Mouse (Mus musculus) neural tube, embryonic 13.5 days (tissue): Measurements from ENCODE around the gene Mrs2. TPM values are rescaled to one million over a fixed set of nuclear protein-coding genes. Genes with fewer than 3 reads are reported as not detected.
"Not testable (repeated sequence)": the region's sequence is repeated elsewhere in the genome, so short reads cannot be mapped to it uniquely, and the experiment has no call there.

Experiments
- ATAC-seq: fragments of 200-750 bp; cut with Nextera tagmentation; 2 replicates; pipeline ENCODE4 v1.8.0; 2017; ENCODE audit warnings: low read depth, mild to moderate bottlenecking, moderate TSS enrichment, moderate library complexity
- H3K27ac ChIP-seq: fragments of 300-500 bp; sonication (generic); replicated peaks from 2 replicates; pipeline ENCODE4 v1.5.1; 2015; ENCODE audit warnings: moderate library complexity, mild to moderate bottlenecking, inconsistent platforms
- H3K27me3 ChIP-seq: fragments of 300-500 bp; sonication (generic); 2 replicates; pipeline ENCODE4 v1.6.1; 2015; ENCODE audit warnings: mild to moderate bottlenecking, inconsistent platforms
- H3K36me3 ChIP-seq: fragments of 300-500 bp; sonication (generic); 2 replicates; pipeline ENCODE4 v1.6.1; 2015; ENCODE audit warnings: mild to moderate bottlenecking, inconsistent platforms
- H3K4me1 ChIP-seq: fragments of 300-500 bp; sonication (generic); replicated peaks from 2 replicates; pipeline ENCODE4 v1.6.1; 2015; ENCODE audit warnings: inconsistent platforms
- H3K4me2 ChIP-seq: fragments of 300-500 bp; sonication (generic); 2 replicates; pipeline ENCODE4 v1.6.1; 2015; ENCODE audit warnings: inconsistent platforms, mild to moderate bottlenecking, moderate library complexity
- H3K4me3 ChIP-seq: fragments of 300-500 bp; sonication (generic); 2 replicates; pipeline ENCODE4 v1.5.1; 2015; ENCODE audit warnings: mild to moderate bottlenecking, inconsistent platforms
- H3K9ac ChIP-seq: fragments of 300-500 bp; sonication (generic); 2 replicates; pipeline ENCODE4 v1.6.1; 2015; ENCODE audit warnings: moderate library complexity, mild to moderate bottlenecking, inconsistent platforms
- H3K9me3 ChIP-seq: fragments of 300-500 bp; sonication (generic); 2 replicates; pipeline ENCODE4 v1.6.1; 2016; ENCODE audit warnings: inconsistent platforms
- WGBS: fragments of 180-500 bp; shearing (Covaris S2); methylation state at CpG from one replicate; pipeline ENCODE4 v1.1.7; 2015; 5-methylcytosine and 5-hydroxymethylcytosine counted together
- polyA plus RNA-seq: library from polyadenylated mRNA; unstranded; fragments of >200 nt; fragmentation: Nextera tagmentation; extraction: Ambion mirVana; gene quantifications from 2 replicates; pipeline ENCODE4 v1.2.1, GENCODE M21; 2015

The Mrs2 gene
- polyA plus RNA-seq, 1 experiment from 2014 or later: 16.7 TPM

DNA sequence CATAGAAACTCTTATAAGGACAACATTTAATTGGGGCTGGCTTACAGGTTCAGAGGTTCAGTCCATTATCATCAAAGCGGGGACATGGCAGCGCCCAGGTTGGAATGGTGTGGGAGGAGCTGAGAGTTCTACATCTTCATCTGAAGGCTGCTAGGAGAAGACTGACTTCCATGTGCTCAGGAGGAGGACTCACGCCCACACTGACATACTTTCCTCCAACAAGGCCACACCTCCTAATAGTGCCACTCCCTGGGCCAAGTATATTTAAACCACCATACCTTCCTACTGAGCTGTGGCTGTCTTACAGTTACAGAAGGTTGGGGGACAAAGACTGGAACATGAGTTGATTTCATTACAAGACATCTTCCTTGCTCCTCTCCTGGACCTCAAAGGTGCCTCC lies 48.4 kb downstream of the Mrs2 start:
- not testable (repeated sequence) for H3K9me3 ChIP-seq, H3K27me3 ChIP-seq, H3K4me1 ChIP-seq, H3K4me2 ChIP-seq, ATAC-seq, H3K4me3 ChIP-seq, H3K36me3 ChIP-seq, H3K9ac ChIP-seq, H3K27ac ChIP-seq
- WGBS: 89% methylated on average over 3 of the region's 3 CpGs

DNA sequence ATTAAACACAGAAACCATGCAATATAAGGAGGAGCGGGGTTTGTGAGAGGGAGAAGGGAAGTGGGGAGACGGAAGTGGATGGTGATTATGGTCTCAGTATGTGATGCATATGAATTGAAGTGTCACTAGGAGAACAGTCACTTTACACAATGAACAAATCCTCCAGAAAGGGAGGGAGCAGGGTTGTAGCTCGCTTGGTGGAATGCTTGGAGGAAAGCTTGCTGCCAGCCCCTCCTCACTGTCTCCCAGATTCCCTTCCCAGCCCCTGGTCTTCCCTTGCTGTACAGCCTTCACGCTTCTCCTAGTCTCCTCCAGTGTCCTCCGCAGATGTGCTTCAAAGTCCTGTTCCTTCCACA lies 54.4 kb downstream of the Mrs2 start:
- H3K27me3 ChIP-seq: no peaks in the 10 kb centered on the region
- peaks cover 6% of the 10 kb centered on the region for H3K4me1 ChIP-seq
- no peaks in the 10 kb centered on the region for H3K36me3 ChIP-seq
- no peak overlapping the region for H3K27ac ChIP-seq
- H3K4me3 ChIP-seq: peak overlapping the region; percentile 32
- ATAC-seq: no peak
- WGBS: 32% methylated on average over 5 of the region's 5 CpGs
- peak overlapping the region; percentile 54 for H3K4me2 ChIP-seq
- peak overlapping the region; percentile 49 for H3K9ac ChIP-seq
- H3K9me3 ChIP-seq: no peaks in the 10 kb centered on the region

DNA sequence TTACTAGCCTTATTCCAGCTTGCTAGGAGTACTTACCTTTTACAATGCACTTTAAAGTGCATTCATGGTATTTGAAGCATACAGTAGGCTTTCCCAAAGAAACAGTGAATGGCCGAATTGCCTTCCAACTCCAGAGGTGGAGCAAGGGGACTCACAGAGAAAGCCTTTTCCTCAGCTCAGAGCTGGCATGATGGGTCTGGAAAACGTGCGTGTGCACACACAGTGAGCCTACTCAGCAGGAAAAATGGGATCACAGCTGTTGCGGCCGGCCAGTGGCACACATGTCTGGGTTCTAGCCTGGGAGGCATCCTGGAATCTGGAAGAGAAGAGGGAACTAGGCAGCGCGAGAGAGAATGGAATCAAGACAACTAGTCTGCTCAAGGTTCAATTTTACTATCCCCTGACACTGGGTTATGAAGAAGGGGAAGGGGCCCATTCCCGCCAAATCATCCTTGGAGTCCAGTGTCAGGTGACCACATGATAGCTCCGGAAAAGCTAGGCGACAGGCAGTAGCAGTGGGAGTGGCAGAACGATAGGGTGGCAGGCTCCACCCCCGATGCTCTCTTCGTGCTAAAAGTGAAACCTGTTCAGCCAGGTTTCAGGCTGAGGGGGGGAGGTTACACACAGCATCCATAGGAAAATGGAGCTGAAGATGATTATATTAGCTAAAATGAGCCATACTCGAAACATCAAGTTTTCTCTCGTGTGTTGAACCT lies 54.9 kb downstream of the Mrs2 start:
- no peaks in the 10 kb centered on the region for H3K36me3 ChIP-seq
- peak overlapping the region; percentile 49 for H3K9ac ChIP-seq
- no peaks in the 10 kb centered on the region for H3K27me3 ChIP-seq
- no peaks in the 10 kb centered on the region for H3K9me3 ChIP-seq
- peaks cover 6% of the 10 kb centered on the region for H3K4me1 ChIP-seq
- WGBS: 21% methylated on average over 15 of the region's 15 CpGs
- H3K4me3 ChIP-seq: peak overlapping the region; percentile 32
- no peak overlapping the region for H3K27ac ChIP-seq
- peak overlapping the region; percentile 54 for H3K4me2 ChIP-seq
- ATAC-seq: no peak

DNA sequence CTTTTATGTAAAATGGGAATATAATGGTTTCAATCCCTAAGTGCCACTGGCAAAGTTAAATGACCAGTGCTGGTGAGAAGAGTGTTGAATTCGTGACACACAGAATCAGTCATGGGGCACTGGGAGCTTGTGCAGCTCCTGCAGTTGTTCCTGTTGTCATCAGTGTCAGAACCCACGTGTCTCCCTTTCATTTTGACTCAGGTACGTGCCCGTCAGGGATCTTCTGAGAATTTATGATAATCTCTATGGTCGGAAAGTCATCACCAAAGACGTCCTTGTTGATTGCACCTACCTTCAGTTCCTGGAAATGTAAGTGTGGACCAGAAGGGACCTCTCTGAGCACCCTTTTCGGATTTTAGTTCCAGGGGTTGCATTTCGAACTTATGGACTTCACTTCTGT lies 58.1 kb downstream of the Mrs2 start:
- Histone ChIP-seq H3K4me1 (peaks cover 6% of the 10 kb centered on the region), H3K27me3 (no peaks in the 10 kb centered on the region), H3K4me2 (no peak overlapping the region), H3K9me3 (no peaks in the 10 kb centered on the region), H3K27ac (no peak overlapping the region), H3K4me3 (no peak overlapping the region), H3K36me3 (no peaks in the 10 kb centered on the region), H3K9ac (no peak overlapping the region)
- no peak for ATAC-seq
- 88% methylated on average over 8 of the region's 8 CpGs for WGBS

DNA sequence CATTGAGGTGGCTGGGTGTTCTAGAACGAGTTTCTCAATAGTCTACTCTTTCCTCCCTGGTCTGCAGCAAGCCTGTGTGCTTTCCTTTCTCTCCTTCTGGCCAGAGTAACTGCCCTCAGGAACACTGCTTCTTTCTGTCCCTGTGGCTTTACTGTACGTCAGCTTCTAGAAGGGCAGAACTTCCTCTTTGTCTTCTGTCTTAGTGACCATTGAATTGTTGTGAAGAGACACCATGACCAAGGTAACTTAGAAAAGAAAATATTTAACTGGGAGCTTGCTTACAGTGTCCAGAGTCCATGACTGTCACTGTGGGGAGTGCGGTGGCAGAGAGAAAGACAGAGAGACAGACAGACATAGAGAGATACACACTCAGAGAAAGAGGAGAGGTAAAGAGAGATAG lies 60.1 kb downstream of the Mrs2 start:
- Histone ChIP-seq H3K4me3 (no peak overlapping the region), H3K27ac (no peak overlapping the region), H3K27me3 (no peaks in the 10 kb centered on the region), H3K9ac (no peak overlapping the region), H3K36me3 (no peaks in the 10 kb centered on the region), H3K9me3 (no peaks in the 10 kb centered on the region), H3K4me1 (no peaks in the 10 kb centered on the region), H3K4me2 (no peak overlapping the region)
- ATAC-seq: no peak
- 76% methylated on average over 3 of the region's 3 CpGs for WGBS

DNA sequence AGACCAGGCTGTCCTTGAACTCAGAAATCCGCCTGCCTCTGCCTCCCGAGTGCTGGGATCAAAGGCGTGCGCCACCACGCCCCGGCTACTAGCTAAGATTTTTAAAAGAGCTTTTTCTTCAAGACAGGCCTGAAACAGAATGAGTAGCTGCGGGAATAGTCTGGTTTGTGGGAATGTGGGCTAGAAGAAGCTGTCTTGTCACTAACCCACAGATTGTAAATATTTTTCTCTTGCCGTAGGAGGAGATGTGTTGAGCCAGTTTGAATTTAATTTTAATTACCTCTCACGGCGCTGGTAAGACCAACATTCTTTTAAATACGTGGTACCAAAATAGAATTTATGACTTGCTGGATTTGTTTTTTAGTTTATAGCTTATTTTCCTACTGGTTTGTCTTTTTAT lies 61.5 kb downstream of the Mrs2 start:
- H3K27me3 ChIP-seq: no peaks in the 10 kb centered on the region
- no peaks in the 10 kb centered on the region for H3K36me3 ChIP-seq
- H3K27ac ChIP-seq: no peak overlapping the region
- H3K9ac ChIP-seq: no peak overlapping the region
- H3K4me2 ChIP-seq: no peak overlapping the region
- no peaks in the 10 kb centered on the region for H3K4me1 ChIP-seq
- no peak overlapping the region for H3K4me3 ChIP-seq
- H3K9me3 ChIP-seq: no peaks in the 10 kb centered on the region
- 94% methylated on average over 11 of the region's 11 CpGs for WGBS
- no peak for ATAC-seq

DNA sequence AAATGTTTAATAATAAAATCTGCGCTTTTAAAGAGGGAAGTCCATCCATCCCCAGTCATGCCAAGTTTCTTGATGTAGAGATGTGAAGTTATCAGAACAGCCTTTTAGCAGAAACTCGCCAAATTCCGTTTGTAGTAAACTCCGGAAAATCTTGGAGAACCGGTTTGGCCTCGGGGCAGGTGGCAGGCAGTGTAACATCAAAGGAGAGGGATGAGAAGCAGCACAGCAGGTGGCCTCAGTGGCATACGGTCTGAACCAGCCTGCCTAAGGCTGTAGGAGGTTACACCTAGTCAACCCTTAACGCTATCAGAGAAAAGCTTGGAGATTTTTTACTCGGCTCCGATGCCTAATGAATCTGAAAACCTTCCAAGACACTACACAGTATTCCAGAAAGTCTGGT lies 64.7 kb downstream of the Mrs2 start:
- Histone ChIP-seq H3K27ac (no peak overlapping the region), H3K36me3 (no peaks in the 10 kb centered on the region), H3K9me3 (no peaks in the 10 kb centered on the region), H3K27me3 (no peaks in the 10 kb centered on the region), H3K4me2 (no peak overlapping the region), H3K4me3 (no peak overlapping the region), H3K4me1 (no peaks in the 10 kb centered on the region), H3K9ac (no peak overlapping the region)
- WGBS: 16% methylated on average over 10 of the region's 10 CpGs
- ATAC-seq: no peak

DNA sequence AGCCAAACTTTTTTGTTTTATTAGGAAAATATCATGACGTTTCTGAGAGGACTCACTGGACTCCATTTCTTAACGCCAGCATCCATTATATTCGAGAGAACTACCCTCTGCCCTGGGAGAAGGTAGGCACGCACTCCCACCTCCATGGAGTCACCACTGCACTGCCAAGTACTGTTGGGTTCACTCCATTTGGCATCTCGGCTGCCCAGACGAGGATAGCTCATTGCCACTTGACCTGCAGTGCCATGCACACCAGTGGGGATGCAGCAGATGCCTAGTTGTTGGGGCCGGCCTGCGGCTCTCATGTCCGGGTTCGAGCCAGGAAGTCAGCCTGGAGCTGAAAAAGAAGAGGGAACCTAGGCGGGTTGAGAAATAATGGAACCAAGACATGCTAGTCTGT lies 65.1 kb downstream of the Mrs2 start:
- Histone ChIP-seq H3K36me3 (no peaks in the 10 kb centered on the region), H3K4me2 (no peak overlapping the region), H3K4me1 (no peaks in the 10 kb centered on the region), H3K4me3 (no peak overlapping the region), H3K27me3 (no peaks in the 10 kb centered on the region), H3K9me3 (no peaks in the 10 kb centered on the region), H3K27ac (no peak overlapping the region), H3K9ac (no peak overlapping the region)
- no peak for ATAC-seq
- 49% methylated on average over 11 of the region's 11 CpGs for WGBS

DNA sequence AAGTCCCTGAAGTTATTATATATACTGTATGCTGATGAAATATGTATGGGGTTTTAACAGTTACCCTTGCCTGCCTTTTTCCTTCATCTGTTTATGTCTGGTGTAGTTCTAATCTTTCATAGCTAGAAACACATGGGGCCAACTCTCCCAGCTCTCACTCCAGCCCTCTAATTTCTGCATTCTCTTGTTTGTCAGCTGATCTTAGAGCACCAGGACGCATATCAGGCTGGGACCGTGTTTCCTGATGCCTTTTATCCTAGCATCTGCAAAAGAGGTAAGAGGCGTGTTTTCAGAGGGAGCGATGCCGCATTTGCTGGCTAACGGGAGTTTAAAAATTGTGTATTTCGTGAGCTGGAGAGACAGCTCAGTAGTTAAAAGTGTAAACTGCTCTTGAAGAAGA lies 67.5 kb downstream of the Mrs2 start:
- H3K9ac ChIP-seq: no peak overlapping the region
- H3K4me3 ChIP-seq: no peak overlapping the region
- no peaks in the 10 kb centered on the region for H3K27me3 ChIP-seq
- no peaks in the 10 kb centered on the region for H3K36me3 ChIP-seq
- no peaks in the 10 kb centered on the region for H3K9me3 ChIP-seq
- 88% methylated on average over 7 of the region's 7 CpGs for WGBS
- no peak overlapping the region for H3K27ac ChIP-seq
- no peaks in the 10 kb centered on the region for H3K4me1 ChIP-seq
- no peak overlapping the region for H3K4me2 ChIP-seq
- ATAC-seq: no peak

DNA sequence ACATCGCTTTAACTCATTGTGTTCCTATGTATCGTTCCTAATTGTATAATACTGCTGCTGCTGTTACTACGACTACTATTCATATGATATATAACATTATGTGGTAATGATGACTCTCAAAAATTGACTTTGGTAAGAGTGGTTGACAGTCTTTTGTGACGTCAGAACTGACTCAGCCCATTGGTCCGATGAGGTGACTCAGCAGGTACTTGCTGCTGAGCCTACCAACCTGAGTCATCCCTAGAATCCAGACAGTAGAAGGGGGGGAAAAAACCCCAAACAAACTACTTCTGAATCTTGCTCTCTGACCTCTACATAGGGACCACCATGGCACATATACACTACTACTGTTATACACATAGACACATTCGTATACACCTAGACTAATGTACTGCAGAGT lies 71.3 kb downstream of the Mrs2 start:
- H3K4me1 ChIP-seq: 0 out of 2 replicates have a peak, but pooled peaks cover 2% of the 10 kb centered on the region
- WGBS: 91% methylated on average over 6 of the region's 6 CpGs
- H3K9ac ChIP-seq: no peak overlapping the region
- no peaks in the 10 kb centered on the region for H3K9me3 ChIP-seq
- no peaks in the 10 kb centered on the region for H3K36me3 ChIP-seq
- H3K27ac ChIP-seq: no peak overlapping the region
- no peak overlapping the region for H3K4me3 ChIP-seq
- no peak overlapping the region for H3K4me2 ChIP-seq
- ATAC-seq: no peak
- no peaks in the 10 kb centered on the region for H3K27me3 ChIP-seq

DNA sequence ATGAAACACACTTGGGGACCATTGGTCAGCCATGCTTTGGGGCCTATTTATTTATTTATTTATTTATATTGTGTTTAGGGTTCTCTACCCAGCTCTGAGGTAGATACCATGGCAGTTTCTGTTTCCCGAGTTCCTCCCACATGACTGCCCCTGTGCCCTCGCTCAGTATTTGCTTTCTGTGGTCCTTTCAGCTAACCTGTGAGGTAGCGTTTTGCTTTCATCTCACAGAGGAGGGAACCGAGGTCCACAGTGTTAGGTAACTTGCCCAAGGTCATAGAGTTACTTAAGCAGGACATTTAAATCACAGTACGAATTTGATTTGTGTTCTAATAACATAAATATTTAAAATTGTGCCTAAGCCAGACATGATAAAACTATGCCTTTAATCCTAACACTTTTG lies 73.0 kb downstream of the Mrs2 start:
- ATAC-seq: no peak
- Histone ChIP-seq H3K4me2 (no peak overlapping the region), H3K27me3 (no peaks in the 10 kb centered on the region), H3K27ac (no peak overlapping the region), H3K4me3 (no peak overlapping the region), H3K36me3 (no peaks in the 10 kb centered on the region), H3K9ac (no peak overlapping the region), H3K9me3 (no peaks in the 10 kb centered on the region), H3K4me1 (0 out of 2 replicates have a peak, but pooled peaks cover 2% of the 10 kb centered on the region)
- 92% methylated on average over 5 of the region's 5 CpGs for WGBS

DNA sequence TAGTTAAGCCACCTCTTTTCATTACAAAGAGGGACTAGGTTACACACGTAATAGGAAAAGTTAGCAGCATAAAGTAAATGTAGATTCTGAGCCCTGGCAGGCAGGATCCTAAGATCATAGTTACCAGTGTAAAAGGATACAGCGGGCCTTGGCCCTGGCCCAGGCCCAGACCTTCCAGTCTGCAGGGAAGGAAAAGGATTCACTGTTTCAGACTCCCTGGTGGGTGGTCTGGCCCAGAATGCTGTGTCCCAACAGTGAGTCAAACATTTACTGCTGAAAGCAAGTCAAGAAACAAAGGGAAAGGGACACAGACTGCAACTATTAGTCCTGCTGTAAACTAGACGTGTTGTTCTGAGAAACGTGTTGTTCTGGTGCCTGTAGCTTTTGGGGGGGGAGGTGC lies 74.6 kb downstream of the Mrs2 start:
- ATAC-seq: peak; percentile 86
- no peak overlapping the region for H3K9ac ChIP-seq
- 13% methylated on average over 4 of the region's 4 CpGs for WGBS

DNA sequence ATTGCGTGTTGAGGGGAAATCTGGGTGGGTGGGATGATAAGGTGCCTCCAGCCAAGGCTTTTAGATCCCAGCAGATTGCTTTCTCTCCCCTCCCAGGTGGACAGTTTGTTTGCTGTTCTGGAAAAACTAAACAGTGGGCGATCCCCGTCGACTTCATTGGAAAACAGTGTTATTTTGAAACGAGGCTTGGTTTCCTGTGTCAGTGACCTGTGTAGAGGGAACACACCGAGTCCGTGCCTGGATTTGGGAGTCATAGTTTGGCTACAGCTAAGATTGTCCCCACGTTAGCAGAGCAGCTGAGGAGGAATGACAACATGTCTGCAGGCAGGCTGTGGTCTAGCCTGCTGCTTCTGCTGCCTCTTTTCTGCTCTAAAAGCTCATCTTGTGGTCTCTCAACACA lies 76.9 kb downstream of the Mrs2 start:
- H3K27me3 ChIP-seq: no peaks in the 10 kb centered on the region

More for the DNA sequence above, 74.6 kb downstream of the Mrs2 start:
- peaks cover 8% of the 10 kb centered on the region; the same call in 1 of the 2 replicates for H3K4me1 ChIP-seq
- no peaks in the 10 kb centered on the region for H3K9me3 ChIP-seq
- H3K4me3 ChIP-seq: no peak overlapping the region
- H3K36me3 ChIP-seq: no peaks in the 10 kb centered on the region
- H3K27ac ChIP-seq: no peak overlapping the region
- no peaks in the 10 kb centered on the region for H3K27me3 ChIP-seq
- H3K4me2 ChIP-seq: no peak overlapping the region

More for the DNA sequence above, 76.9 kb downstream of the Mrs2 start:
- Histone ChIP-seq H3K36me3 (no peaks in the 10 kb centered on the region), H3K4me2 (no peak overlapping the region), H3K4me1 (peaks cover 8% of the 10 kb centered on the region; the same call in 1 of the 2 replicates), H3K9ac (no peak overlapping the region), H3K9me3 (no peaks in the 10 kb centered on the region), H3K27ac (no peak overlapping the region), H3K4me3 (no peak overlapping the region)
- WGBS: 72% methylated on average over 8 of the region's 8 CpGs
- ATAC-seq: no peak
